Mouse (Mus musculus) testis, postnatal 14 days (tissue): ENCODE measurements around the gene Pou6f1.
"Not testable (repeated sequence)": the region's sequence is repeated elsewhere in the genome, so short reads cannot be mapped to it uniquely, and the experiment has no call there.

Experiments
- DNase-seq: peaks from one replicate; pipeline ENCODE4 v3.0.0; 2021; ENCODE audit warnings: low spot score

Pou6f1 gene

GRCm38 (mm10) chr15:100619200-100619599 is 19.4 kb upstream of the Pou6f1 start:
- DNase-seq: no peak

GRCm38 (mm10) chr15:100616221-100616620 is 16.4 kb upstream of the Pou6f1 start:
- DNase-seq: no peak

GRCm38 (mm10) chr15:100615825-100616220 is 16.0 kb upstream of the Pou6f1 start:
- DNase-seq: peak; percentile 92

GRCm38 (mm10) chr15:100614996-100615824 is 15.4 kb upstream of the Pou6f1 start, which contains the start of gene Dazap2:
Gene Dazap2 (plus strand): TSS chr15:100615349.
- peak; percentile 99 for DNase-seq

GRCm38 (mm10) chr15:100614218-100614995 is 14.6 kb upstream of the Pou6f1 start:
- no peak for DNase-seq

- DNase-seq: peak; percentile 81
Observed at GRCm38 (mm10) chr15:100613584-100613983, 13.8 kb upstream of the Pou6f1 start.

- DNase-seq: no peak
Observed at GRCm38 (mm10) chr15:100612432-100612831, 12.6 kb upstream of the Pou6f1 start.

- DNase-seq: no peak
Observed at GRCm38 (mm10) chr15:100611951-100612350, 12.2 kb upstream of the Pou6f1 start.

- not testable (repeated sequence) for DNase-seq
Observed at GRCm38 (mm10) chr15:100606677-100607076, 6.9 kb upstream of the Pou6f1 start.

- DNase-seq: no peak
Observed at GRCm38 (mm10) chr15:100601669-100602068, 1.9 kb upstream of the Pou6f1 start.

- no peak for DNase-seq
Observed at GRCm38 (mm10) chr15:100600696-100601272, 1.0 kb upstream of the Pou6f1 start.

- DNase-seq: peak; percentile 66
Observed at GRCm38 (mm10) chr15:100600047-100600695, 387 bp upstream of the Pou6f1 start.

- no peak for DNase-seq
Observed at GRCm38 (mm10) chr15:100598883-100599275, 905 bp downstream of the Pou6f1 start.

GRCm38 (mm10) chr15:100598287-100598882 is 1.4 kb downstream of the Pou6f1 start:
- DNase-seq: no peak

- DNase-seq: no peak
Observed at GRCm38 (mm10) chr15:100592817-100593216, 7.0 kb downstream of the Pou6f1 start.

- DNase-seq: no peak
Observed at GRCm38 (mm10) chr15:100590436-100590835, 9.3 kb downstream of the Pou6f1 start.

GRCm38 (mm10) chr15:100588297-100588696 is 11.5 kb downstream of the Pou6f1 start:
- DNase-seq: no peak

GRCm38 (mm10) chr15:100587166-100587565 is 12.6 kb downstream of the Pou6f1 start:
- no peak for DNase-seq

- no peak for DNase-seq
Observed at GRCm38 (mm10) chr15:100585931-100586330, 13.9 kb downstream of the Pou6f1 start.

- no peak for DNase-seq
Observed at GRCm38 (mm10) chr15:100580108-100580507, 19.7 kb downstream of the Pou6f1 start.

GRCm38 (mm10) chr15:100577972-100578371 is 21.8 kb downstream of the Pou6f1 start:
- no peak for DNase-seq

GRCm38 (mm10) chr15:100576810-100577209 is 23.0 kb downstream of the Pou6f1 start:
- DNase-seq: no peak
